Mouse (Mus musculus): ENCODE data around the gene Satb2. TPM values are rescaled to one million over a fixed set of nuclear protein-coding genes. Genes with fewer than 3 reads are reported as not detected.
A peak's percentile ranks its signal among the peaks of the same experiment; 100 is the strongest.

The Satb2 gene
- polyA plus RNA-seq (2016; fragmentation: Nextera tagmentation; extraction: Ambion mirVana), result 1.9 and 2.1 TPM in 2 replicates

GRCm38 (mm10) chr1:56978151-56978700 lies at the start of gene Satb2:
Satb2 (minus strand) TSS chr1:56978650.
- Histone ChIP-seq H3K9ac (replicated peaks) (0 out of 2 replicates have a peak within 1 kb of the TSS, but pooled peaks have one; percentile 2), H3K9me3 (no peaks in the 10 kb centered on the region), H3K27me3 (peaks cover 74% of the 10 kb centered on the region), H3K4me1 (replicated peaks) (peaks cover 30% of the 10 kb centered on the region), H3K36me3 (no peaks in the 10 kb centered on the region), H3K4me2 (peak within 1 kb of the TSS; percentile 53), H3K4me3 (replicated peaks) (peak within 1 kb of the TSS; percentile 27), H3K27ac (no peak within 1 kb of the TSS)
- ATAC-seq (ENCODE audit: insufficient number of reproducible peaks, insufficient read depth, low FRiP score, low TSS enrichment, low read depth), result no peak
- under 1% methylated on average over 19 of the region's 19 CpGs for WGBS

GRCm38 (mm10) chr1:57018941-57019340 lies 40.5 kb upstream of the Satb2 start:
- Histone ChIP-seq H3K27ac (no peak overlapping the region), H3K4me3 (replicated peaks) (no peak overlapping the region), H3K9ac (replicated peaks) (no peak overlapping the region), H3K9me3 (peaks cover 9% of the 10 kb centered on the region), H3K4me1 (replicated peaks) (no peaks in the 10 kb centered on the region), H3K36me3 (no peaks in the 10 kb centered on the region), H3K4me2 (no peak overlapping the region), H3K27me3 (no peaks in the 10 kb centered on the region)
- ATAC-seq (ENCODE audit: insufficient number of reproducible peaks, insufficient read depth, low FRiP score, low TSS enrichment, low read depth), result no peak

- no peak overlapping the region for H3K4me2 ChIP-seq
- no peak overlapping the region for H3K9ac ChIP-seq (replicated peaks)
- H3K4me3 ChIP-seq (replicated peaks), result no peak overlapping the region
- no peaks in the 10 kb centered on the region for H3K4me1 ChIP-seq (replicated peaks)
- no peak overlapping the region for H3K27ac ChIP-seq
- H3K36me3 ChIP-seq, result no peaks in the 10 kb centered on the region
- no peak for ATAC-seq (ENCODE audit: insufficient number of reproducible peaks, insufficient read depth, low FRiP score, low TSS enrichment, low read depth)
- H3K27me3 ChIP-seq, result no peaks in the 10 kb centered on the region
- peaks cover 9% of the 10 kb centered on the region for H3K9me3 ChIP-seq
Measured at GRCm38 (mm10) chr1:57013856-57014255, 35.4 kb upstream of the Satb2 start.

- Histone ChIP-seq H3K27me3 (no peaks in the 10 kb centered on the region), H3K9ac (replicated peaks) (no peak overlapping the region), H3K9me3 (no peaks in the 10 kb centered on the region), H3K4me1 (replicated peaks) (no peaks in the 10 kb centered on the region), H3K27ac (no peak overlapping the region), H3K4me2 (no peak overlapping the region), H3K4me3 (replicated peaks) (no peak overlapping the region), H3K36me3 (no peaks in the 10 kb centered on the region)
- WGBS, result 69% methylated on average over 4 of the region's 4 CpGs
- no peak for ATAC-seq (ENCODE audit: insufficient number of reproducible peaks, insufficient read depth, low FRiP score, low TSS enrichment, low read depth)
Measured at GRCm38 (mm10) chr1:57009171-57009570, 30.7 kb upstream of the Satb2 start.

GRCm38 (mm10) chr1:56995041-56995440 lies 16.6 kb upstream of the Satb2 start:
- H3K4me2 ChIP-seq, result no peak overlapping the region
- ATAC-seq (ENCODE audit: insufficient number of reproducible peaks, insufficient read depth, low FRiP score, low TSS enrichment, low read depth), result no peak
- WGBS, result 64% methylated on average over 2 of the region's 2 CpGs

GRCm38 (mm10) chr1:56992310-56992709 lies 13.9 kb upstream of the Satb2 start:
- no peak overlapping the region for H3K4me2 ChIP-seq
- 71% methylated on average over 5 of the region's 5 CpGs for WGBS
- H3K36me3 ChIP-seq, result no peaks in the 10 kb centered on the region
- H3K9ac ChIP-seq (replicated peaks), result no peak overlapping the region
- H3K27ac ChIP-seq, result no peak overlapping the region
- no peak for ATAC-seq (ENCODE audit: insufficient number of reproducible peaks, insufficient read depth, low FRiP score, low TSS enrichment, low read depth)
- H3K4me3 ChIP-seq (replicated peaks), result no peak overlapping the region
- peaks cover 12% of the 10 kb centered on the region for H3K27me3 ChIP-seq
- no peaks in the 10 kb centered on the region for H3K9me3 ChIP-seq
- H3K4me1 ChIP-seq (replicated peaks), result no peaks in the 10 kb centered on the region

More at GRCm38 (mm10) chr1:56995041-56995440, 16.6 kb upstream of the Satb2 start:
- no peak overlapping the region for H3K27ac ChIP-seq
- H3K4me3 ChIP-seq (replicated peaks), result no peak overlapping the region
- H3K9me3 ChIP-seq, result no peaks in the 10 kb centered on the region
- H3K9ac ChIP-seq (replicated peaks), result no peak overlapping the region
- H3K27me3 ChIP-seq, result peaks cover 5% of the 10 kb centered on the region
- H3K36me3 ChIP-seq, result no peaks in the 10 kb centered on the region
- H3K4me1 ChIP-seq (replicated peaks), result no peaks in the 10 kb centered on the region

GRCm38 (mm10) chr1:56991613-56992012 lies 13.2 kb upstream of the Satb2 start:
- Histone ChIP-seq H3K27me3 (peaks cover 19% of the 10 kb centered on the region), H3K27ac (no peak overlapping the region), H3K4me1 (replicated peaks) (no peaks in the 10 kb centered on the region), H3K9ac (replicated peaks) (no peak overlapping the region), H3K36me3 (no peaks in the 10 kb centered on the region), H3K4me2 (no peak overlapping the region), H3K9me3 (no peaks in the 10 kb centered on the region), H3K4me3 (replicated peaks) (no peak overlapping the region)
- 55% methylated on average over 4 of the region's 4 CpGs for WGBS
- ATAC-seq (ENCODE audit: insufficient number of reproducible peaks, insufficient read depth, low FRiP score, low TSS enrichment, low read depth), result no peak

- Histone ChIP-seq H3K4me3 (replicated peaks) (peak overlapping the region; percentile 18), H3K27me3 (peaks cover 81% of the 10 kb centered on the region), H3K36me3 (no peaks in the 10 kb centered on the region), H3K9me3 (no peaks in the 10 kb centered on the region), H3K9ac (replicated peaks) (no peak overlapping the region), H3K4me1 (replicated peaks) (peaks cover 17% of the 10 kb centered on the region; the same call in 1 of the 2 replicates), H3K4me2 (peak overlapping the region; percentile 36), H3K27ac (no peak overlapping the region)
- 5% methylated on average over 14 of the region's 14 CpGs for WGBS
- ATAC-seq (ENCODE audit: insufficient number of reproducible peaks, insufficient read depth, low FRiP score, low TSS enrichment, low read depth), result no peak
Measured at GRCm38 (mm10) chr1:56984483-56984810, 6.0 kb upstream of the Satb2 start.

- no peak overlapping the region for H3K9ac ChIP-seq (replicated peaks)
- H3K4me3 ChIP-seq (replicated peaks), result peak overlapping the region; percentile 18
- no peaks in the 10 kb centered on the region for H3K36me3 ChIP-seq
- H3K27me3 ChIP-seq, result peaks cover 82% of the 10 kb centered on the region
- no peak for ATAC-seq (ENCODE audit: insufficient number of reproducible peaks, insufficient read depth, low FRiP score, low TSS enrichment, low read depth)
- WGBS, result 2% methylated on average over 25 of the region's 25 CpGs
- H3K27ac ChIP-seq, result no peak overlapping the region
- peak overlapping the region; percentile 36 for H3K4me2 ChIP-seq
- H3K9me3 ChIP-seq, result no peaks in the 10 kb centered on the region
- H3K4me1 ChIP-seq (replicated peaks), result peaks cover 17% of the 10 kb centered on the region; the same call in 1 of the 2 replicates
Measured at GRCm38 (mm10) chr1:56983771-56984482, 5.5 kb upstream of the Satb2 start.

GRCm38 (mm10) chr1:56983100-56983590 lies 4.7 kb upstream of the Satb2 start:
- Histone ChIP-seq H3K36me3 (no peaks in the 10 kb centered on the region), H3K4me3 (replicated peaks) (peak overlapping the region; percentile 18; the same call in 1 of the 2 replicates), H3K27ac (no peak overlapping the region), H3K4me2 (no peak overlapping the region; the same call in 1 of the 2 replicates), H3K4me1 (replicated peaks) (peaks cover 20% of the 10 kb centered on the region), H3K9me3 (no peaks in the 10 kb centered on the region), H3K9ac (replicated peaks) (no peak overlapping the region), H3K27me3 (peaks cover 84% of the 10 kb centered on the region)
- under 1% methylated on average over 8 of the region's 8 CpGs for WGBS
- no peak for ATAC-seq (ENCODE audit: insufficient number of reproducible peaks, insufficient read depth, low FRiP score, low TSS enrichment, low read depth)

GRCm38 (mm10) chr1:56982631-56983030 lies 4.2 kb upstream of the Satb2 start:
- Histone ChIP-seq H3K4me3 (replicated peaks) (no peak overlapping the region), H3K27me3 (peaks cover 89% of the 10 kb centered on the region), H3K4me1 (replicated peaks) (peaks cover 25% of the 10 kb centered on the region), H3K9ac (replicated peaks) (no peak overlapping the region), H3K9me3 (no peaks in the 10 kb centered on the region), H3K27ac (no peak overlapping the region), H3K4me2 (no peak overlapping the region), H3K36me3 (no peaks in the 10 kb centered on the region)
- no peak for ATAC-seq (ENCODE audit: insufficient number of reproducible peaks, insufficient read depth, low FRiP score, low TSS enrichment, low read depth)
- 2% methylated on average over 8 of the region's 8 CpGs for WGBS
